Mouse (Mus musculus) kidney, postnatal 0 days (tissue): ENCODE measurements around the gene Zfp579. TPM values are rescaled to one million over a fixed set of nuclear protein-coding genes. Genes with fewer than 3 reads are reported as not detected.
A peak's percentile ranks its signal among the peaks of the same experiment; 100 is the strongest.

Source experiments
- ATAC-seq: fragments of 200-750 bp; cut with Nextera tagmentation; replicated peaks from 2 replicates; pipeline ENCODE4 v1.8.0; 2017; ENCODE audit warnings: low read depth, moderate number of reproducible peaks, moderate TSS enrichment, moderate library complexity; ENCODE audit not compliant: low FRiP score
- DNase-seq: peaks from one replicate; pipeline ENCODE4 v3.0.0-alpha.2; 2016; ENCODE audit warnings: low spot score
- H3K27ac ChIP-seq: fragments of 300-500 bp; sonication (generic); 2 replicates; pipeline ENCODE4 v1.5.1; 2014; ENCODE audit warnings: mild to moderate bottlenecking
- H3K27me3 ChIP-seq: fragments of 300-500 bp; sonication (generic); 2 replicates; pipeline ENCODE4 v1.6.1; 2014; ENCODE audit warnings: low read length, mixed read lengths; ENCODE audit not compliant: insufficient read depth
- H3K36me3 ChIP-seq: fragments of 300-500 bp; sonication (generic); 2 replicates; pipeline ENCODE4 v1.6.1; 2014; ENCODE audit warnings: low read length, mixed read lengths; ENCODE audit not compliant: insufficient read depth
- H3K4me1 ChIP-seq: fragments of 300-500 bp; sonication (generic); replicated peaks from 2 replicates; pipeline ENCODE4 v1.6.1; 2014; ENCODE audit warnings: antibody characterized with exemption, low read length, mixed read lengths; ENCODE audit not compliant: insufficient read depth
- H3K4me2 ChIP-seq: fragments of 300-500 bp; sonication (generic); 2 replicates; pipeline ENCODE4 v1.6.1; 2014; ENCODE audit warnings: mild to moderate bottlenecking, low read length, moderate library complexity, mixed read lengths
- H3K4me3 ChIP-seq: fragments of 300-500 bp; sonication (generic); replicated peaks from 2 replicates; pipeline ENCODE4 v1.5.1; 2014; ENCODE audit warnings: low read depth, low read length
- H3K9ac ChIP-seq: fragments of 300-500 bp; sonication (generic); 2 replicates; pipeline ENCODE4 v1.6.1; 2014; ENCODE audit warnings: low read depth, low read length
- H3K9me3 ChIP-seq: fragments of 300-500 bp; sonication (generic); replicated peaks from 2 replicates; pipeline ENCODE4 v1.6.1; 2016; ENCODE audit warnings: low read length, inconsistent platforms, mixed read lengths
- CTCF ChIP-seq: IDR thresholded peaks from 2 replicates; pipeline ENCODE4 v1.5.1; 2016; ENCODE audit warnings: antibody characterized with exemption, low read depth, mild to moderate bottlenecking, moderate library complexity
- WGBS: fragments of 180-500 bp; shearing (Covaris S2); extraction: QIAGEN DNeasy Blood & Tissue Kit; methylation state at CpG from one replicate; pipeline ENCODE4 v1.1.7; 2014; 5-methylcytosine and 5-hydroxymethylcytosine counted together
- polyA plus RNA-seq: library from polyadenylated mRNA; unstranded; fragments of >200 nt; fragmentation: Nextera tagmentation; extraction: Ambion mirVana; gene quantifications from 2 replicates; pipeline ENCODE4 v1.2.1, GENCODE M21; 2015

Gene Zfp579
- polyA plus RNA-seq, 1 experiment from 2014 or later: 21.3 TPM

DNA sequence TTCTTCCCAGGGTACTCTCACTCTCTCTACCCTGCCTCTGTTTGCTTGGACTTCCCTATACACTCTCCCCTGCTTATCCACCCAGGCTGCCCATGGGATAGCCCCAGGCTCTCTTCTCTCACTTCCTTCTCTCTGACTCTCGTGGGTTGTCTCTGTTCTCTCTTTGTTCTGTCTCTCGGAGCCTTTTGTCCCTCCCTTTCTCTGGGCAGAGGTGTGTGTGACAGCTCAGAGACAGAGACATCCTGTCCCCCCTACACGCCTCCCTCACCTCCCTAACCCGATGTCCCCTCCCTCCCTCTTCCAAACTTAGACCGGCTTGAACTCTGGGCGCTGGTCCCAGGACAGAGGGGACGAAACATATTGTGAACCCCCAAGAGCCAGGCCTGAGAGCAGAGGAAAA lies 24.2 kb downstream of the Zfp579 start:
- no peaks in the 10 kb centered on the region for H3K9me3 ChIP-seq
- H3K27me3 ChIP-seq: no peaks in the 10 kb centered on the region
- no peak overlapping the region for H3K27ac ChIP-seq
- DNase-seq: peak; percentile 2
- no peak overlapping the region for H3K9ac ChIP-seq
- no peak overlapping the region for H3K4me3 ChIP-seq
- WGBS: 25% methylated on average over 7 of the region's 7 CpGs
- H3K4me2 ChIP-seq: no peak overlapping the region
- no peaks in the 10 kb centered on the region for H3K36me3 ChIP-seq
- no peak for ATAC-seq
- no peak for TF ChIP-seq CTCF
- 0 out of 2 replicates have a peak, but pooled peaks cover 3% of the 10 kb centered on the region for H3K4me1 ChIP-seq

DNA sequence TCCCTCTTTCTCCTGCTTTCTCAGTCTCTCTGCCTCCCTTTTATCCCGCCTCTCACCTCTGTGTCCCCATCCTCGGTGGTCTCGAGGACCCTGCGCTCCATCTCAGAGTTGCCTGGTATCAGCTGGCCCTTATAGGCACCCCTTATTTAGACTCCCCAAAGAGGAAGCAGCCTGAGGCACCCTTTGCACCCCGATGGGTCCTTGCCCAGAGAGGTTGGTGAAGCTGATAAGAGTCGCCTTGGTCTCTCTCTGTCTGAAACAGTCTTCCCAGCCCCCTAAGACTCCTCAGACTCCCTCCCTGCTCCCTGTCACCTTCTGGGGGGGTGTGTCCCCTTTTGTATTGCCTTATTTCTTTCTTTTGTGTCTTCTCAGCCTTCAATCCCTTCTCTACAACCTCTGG lies 24.9 kb downstream of the Zfp579 start, which contains the start of gene Sbk3:
Gene Sbk3, minus strand, starts transcription at position 101 of the 400 bp plus-strand sequence.
- Histone ChIP-seq H3K9me3 (no peaks in the 10 kb centered on the region), H3K36me3 (no peaks in the 10 kb centered on the region), H3K4me2 (no peak within 1 kb of the TSS), H3K4me1 (0 out of 2 replicates have a peak, but pooled peaks cover 3% of the 10 kb centered on the region), H3K27ac (no peak within 1 kb of the TSS), H3K4me3 (no peak within 1 kb of the TSS), H3K27me3 (no peaks in the 10 kb centered on the region), H3K9ac (no peak within 1 kb of the TSS)
- WGBS: 41% methylated on average over 6 of the region's 6 CpGs
- no peak for DNase-seq
- no peak for ATAC-seq
- no peak for TF ChIP-seq CTCF

DNA sequence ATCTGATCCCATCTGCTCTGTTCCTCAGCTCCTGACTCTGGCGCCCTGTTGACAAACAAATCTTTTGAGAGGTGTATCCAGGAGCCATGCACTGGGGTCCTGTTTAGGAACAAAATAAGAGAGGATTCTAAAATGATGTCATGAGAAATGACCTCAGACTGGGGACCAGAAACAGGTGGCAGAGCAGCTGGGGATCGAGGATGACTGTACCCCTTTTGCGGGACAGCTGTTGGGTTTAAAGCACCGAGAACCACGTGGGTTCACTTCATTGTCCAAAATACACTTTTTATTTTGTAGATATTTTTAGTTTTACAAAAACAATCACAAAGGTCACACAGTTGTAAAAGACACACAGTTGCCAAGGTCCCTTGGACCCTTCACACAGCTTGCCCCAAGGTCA lies 31.0 kb downstream of the Zfp579 start:
- H3K27ac ChIP-seq: no peak overlapping the region
- no peaks in the 10 kb centered on the region for H3K9me3 ChIP-seq
- H3K4me2 ChIP-seq: no peak overlapping the region
- no peaks in the 10 kb centered on the region for H3K36me3 ChIP-seq
- TF ChIP-seq CTCF: no peak
- H3K9ac ChIP-seq: no peak overlapping the region
- DNase-seq (no peak), ATAC-seq (no peak)
- H3K4me3 ChIP-seq: no peak overlapping the region
- H3K27me3 ChIP-seq: no peaks in the 10 kb centered on the region
- WGBS: 86% methylated on average over 5 of the region's 5 CpGs
- H3K4me1 ChIP-seq: no peaks in the 10 kb centered on the region

DNA sequence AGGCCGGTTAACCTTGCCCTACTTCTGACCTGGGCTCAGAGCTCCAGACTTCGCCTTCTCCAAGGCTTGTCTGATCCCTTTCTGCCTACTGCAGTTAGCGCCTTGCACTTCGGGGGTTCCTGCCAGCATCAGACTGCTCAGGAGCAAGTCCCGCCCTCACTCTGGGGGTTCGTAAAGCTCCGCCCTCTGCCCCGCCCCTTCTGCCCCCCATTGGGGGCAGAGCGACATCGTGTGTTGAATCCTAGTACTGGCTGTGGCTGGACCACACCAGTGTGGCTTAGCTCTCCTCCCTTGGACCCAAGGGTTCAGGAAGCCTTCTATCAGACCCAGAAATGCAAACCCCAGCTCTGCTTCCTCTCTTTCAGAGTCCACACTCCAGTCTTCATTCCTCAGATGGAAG lies 31.7 kb downstream of the Zfp579 start, which contains the start of gene Sbk2:
Gene Sbk2, minus strand, starts transcription at position 135 of the 400 bp plus-strand sequence.
- ATAC-seq (peak; percentile 89), DNase-seq (peak; percentile 85)
- Histone ChIP-seq H3K27me3 (no peaks in the 10 kb centered on the region), H3K36me3 (no peaks in the 10 kb centered on the region), H3K9ac (no peak within 1 kb of the TSS), H3K4me2 (peak within 1 kb of the TSS; percentile 36), H3K4me1 (no peaks in the 10 kb centered on the region), H3K27ac (no peak within 1 kb of the TSS), H3K4me3 (no peak within 1 kb of the TSS), H3K9me3 (no peaks in the 10 kb centered on the region)
- TF ChIP-seq CTCF: peak; percentile 75
- WGBS: 3% methylated on average over 10 of the region's 10 CpGs

DNA sequence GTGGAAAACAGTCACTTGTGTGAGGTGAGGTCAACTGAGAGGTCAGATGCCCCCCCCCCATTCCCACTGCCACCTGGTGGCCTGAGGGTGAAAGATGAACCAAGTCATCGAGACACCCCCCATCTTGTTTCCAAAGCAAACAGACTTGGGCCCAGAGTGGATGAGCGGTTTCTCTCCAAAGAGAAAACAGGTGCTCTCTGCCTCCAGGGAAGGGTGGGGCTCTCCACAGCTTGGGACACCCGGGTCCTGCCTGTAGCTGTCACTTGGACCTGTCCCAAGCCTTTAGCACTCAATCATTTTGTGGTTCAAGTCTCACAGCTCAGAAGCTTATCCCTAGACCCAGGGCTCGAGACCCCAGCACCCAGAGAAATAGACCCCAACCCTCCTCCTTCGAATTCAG lies 32.4 kb downstream of the Zfp579 start:
- no peak overlapping the region for H3K9ac ChIP-seq
- no peak overlapping the region for H3K4me2 ChIP-seq
- H3K9me3 ChIP-seq: no peaks in the 10 kb centered on the region
- H3K4me1 ChIP-seq: no peaks in the 10 kb centered on the region
- H3K4me3 ChIP-seq: no peak overlapping the region
- H3K36me3 ChIP-seq: no peaks in the 10 kb centered on the region
- ATAC-seq (no peak), DNase-seq (no peak)
- no peak overlapping the region for H3K27ac ChIP-seq
- peak; percentile 14; the same call in 1 of the 2 replicates for TF ChIP-seq CTCF
- WGBS: 64% methylated on average over 5 of the region's 5 CpGs
- H3K27me3 ChIP-seq: no peaks in the 10 kb centered on the region

DNA sequence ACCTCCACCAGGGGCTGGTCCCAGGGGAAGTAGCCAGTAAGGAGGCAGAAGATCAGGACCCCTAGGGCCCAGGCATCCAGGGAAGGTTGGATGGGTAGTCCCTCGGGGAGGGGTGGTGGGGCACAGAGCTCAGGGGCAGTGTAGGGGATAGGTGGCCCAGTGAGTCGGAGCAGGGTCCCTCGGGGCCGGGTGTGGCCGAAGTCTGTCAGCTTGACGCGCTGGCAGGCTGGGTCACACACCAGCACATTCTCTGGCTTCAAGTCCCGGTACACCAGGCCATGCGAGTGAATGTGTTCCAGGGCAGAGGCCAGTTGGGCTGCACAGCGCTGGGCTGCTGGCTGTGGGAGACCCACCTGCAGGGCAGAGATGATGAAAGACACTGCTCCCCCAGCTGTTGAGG lies 38.6 kb downstream of the Zfp579 start:
- ATAC-seq: no peak

More for the DNA sequence above, 38.6 kb downstream of the Zfp579 start:
- WGBS: 78% methylated on average over 10 of the region's 10 CpGs
- TF ChIP-seq CTCF: no peak
- no peaks in the 10 kb centered on the region for H3K9me3 ChIP-seq
- H3K4me2 ChIP-seq: no peak overlapping the region
- no peak overlapping the region for H3K4me3 ChIP-seq
- 0 out of 2 replicates have a peak overlapping the region, but pooled peaks have one; percentile 14 for H3K9ac ChIP-seq
- H3K36me3 ChIP-seq: no peaks in the 10 kb centered on the region
- H3K27me3 ChIP-seq: no peaks in the 10 kb centered on the region
- no peak overlapping the region for H3K27ac ChIP-seq
- no peak for DNase-seq
- no peaks in the 10 kb centered on the region for H3K4me1 ChIP-seq
